Mouse (Mus musculus) central nervous system, embryonic 11.5 days (tissue): ENCODE measurements around the gene Cks1b. TPM values are rescaled to one million over a fixed set of nuclear protein-coding genes. Genes with fewer than 3 reads are reported as not detected.

ENCODE experiments used
- polyA plus RNA-seq: library from polyadenylated mRNA; depleted of rRNA; stranded (reverse); fragments of >200 nt; gene quantifications from 2 replicates; pipeline ENCODE4 v1.2.3, GENCODE M21; 2012; rRNA removed

The Cks1b gene
- polyA plus RNA-seq, result 235 and 307 TPM in 2 replicates

GRCm38 (mm10) chr3:89418170-89418860, at the start of gene Cks1b, which contains the start of gene Shc1:
Gene Cks1b, minus strand, starts transcription at chr3:89418383.
Gene Shc1, plus strand, starts transcription at chr3:89418443.

GRCm38 (mm10) chr3:89454401-89455177, 36.4 kb upstream of the Cks1b start, which contains the start of gene Pmvk:
Gene Pmvk, plus strand, starts transcription at chr3:89454541.

GRCm38 (mm10) chr3:89436176-89437113, 18.3 kb upstream of the Cks1b start, which contains the start of gene Pbxip1:
Gene Pbxip1, plus strand, starts transcription at chr3:89436706.

GRCm38 (mm10) chr3:89430171-89431159, 12.3 kb upstream of the Cks1b start, which contains the start of gene Pygo2:
Gene Pygo2, plus strand, starts transcription at chr3:89430214.

GRCm38 (mm10) chr3:89411490-89412393, 6.4 kb downstream of the Cks1b start, which contains the start of gene Flad1:
Gene Flad1, minus strand, starts transcription at chr3:89411870.

GRCm38 (mm10) chr3:89402693-89403092, 15.5 kb downstream of the Cks1b start, which contains the start of gene Lenep:
Gene Lenep, minus strand, starts transcription at chr3:89402793.

GRCm38 (mm10) chr3:89394006-89394893, 23.9 kb downstream of the Cks1b start, which contains the start of gene Zbtb7b:
Gene Zbtb7b, minus strand, starts transcription at chr3:89394776.

Other genes starting within 250 kb of the Cks1b start
- gene Scamp3, start 240.9 kb downstream of the Cks1b start, polyA plus RNA-seq, result 81.7 and 94.0 TPM in 2 replicates
- gene Fam189b, start 235.2 kb downstream of the Cks1b start, polyA plus RNA-seq, result 45.5 and 48.4 TPM in 2 replicates
- gene Gba, start 215.5 kb downstream of the Cks1b start, polyA plus RNA-seq, result 25.4 and 39.8 TPM in 2 replicates
- gene Thbs3, start 203.2 kb downstream of the Cks1b start, polyA plus RNA-seq, result 106 TPM in 2 replicates
- 176 and 193 TPM in 2 replicates for gene Mtx1, start 191.3 kb downstream of the Cks1b start, polyA plus RNA-seq
- gene Muc1, start 189.3 kb downstream of the Cks1b start, polyA plus RNA-seq, result 11.6 and 12.3 TPM in 2 replicates
- gene Krtcap2, start 172.4 kb downstream of the Cks1b start, polyA plus RNA-seq, result 90.0 and 92.9 TPM in 2 replicates
- 20.5 and 22.4 TPM in 2 replicates for gene Trim46, start 172.1 kb downstream of the Cks1b start, polyA plus RNA-seq
- gene Dpm3, start 159.0 kb downstream of the Cks1b start, polyA plus RNA-seq, result 141 and 150 TPM in 2 replicates
- 29.1 and 51.5 TPM in 2 replicates for gene Slc50a1, start 147.8 kb downstream of the Cks1b start, polyA plus RNA-seq
- 8.9 and 20.0 TPM in 2 replicates for gene Efna1, start 137.2 kb downstream of the Cks1b start, polyA plus RNA-seq
- gene Efna3, start 95.4 kb downstream of the Cks1b start, polyA plus RNA-seq, result 5.5 and 18.9 TPM in 2 replicates
- gene Efna4, start 80.4 kb downstream of the Cks1b start, polyA plus RNA-seq, result 32.7 and 40.6 TPM in 2 replicates
- 32.0 and 36.4 TPM in 2 replicates for gene Adam15, start 68.4 kb downstream of the Cks1b start, polyA plus RNA-seq
- 0.18 and 0.41 TPM in 2 replicates for gene Dcst2, start 56.4 kb downstream of the Cks1b start, polyA plus RNA-seq
- 0.02 and 0.05 TPM in 2 replicates for gene Dcst1, start 53.1 kb downstream of the Cks1b start, polyA plus RNA-seq
- gene Zbtb7b, start 23.6 kb downstream of the Cks1b start, polyA plus RNA-seq, result 2.7 and 3.9 TPM in 2 replicates
- gene Lenep, start 15.6 kb downstream of the Cks1b start, polyA plus RNA-seq, result 3.2 and 3.6 TPM in 2 replicates
- gene Flad1, start 6.5 kb downstream of the Cks1b start, polyA plus RNA-seq, result 22.1 and 30.7 TPM in 2 replicates
- gene Shc1, start 60 bp upstream of the Cks1b start, polyA plus RNA-seq, result 47.1 and 77.1 TPM in 2 replicates
- 58.4 and 79.0 TPM in 2 replicates for gene Pygo2, start 11.8 kb upstream of the Cks1b start, polyA plus RNA-seq
- 18.5 and 18.7 TPM in 2 replicates for gene Pbxip1, start 18.3 kb upstream of the Cks1b start, polyA plus RNA-seq
- gene Pmvk, start 36.2 kb upstream of the Cks1b start, polyA plus RNA-seq, result 54.0 and 72.1 TPM in 2 replicates
- 1.7 and 2.9 TPM in 2 replicates for gene Kcnn3, start 101.8 kb upstream of the Cks1b start, polyA plus RNA-seq